Mouse (Mus musculus): ENCODE data around the gene Atp6v0a4. TPM values are rescaled to one million over a fixed set of nuclear protein-coding genes. Genes with fewer than 3 reads are reported as not detected.

Gene Atp6v0a4
- total RNA-seq, 2 experiments from 2014 or later = not detected

DNA sequence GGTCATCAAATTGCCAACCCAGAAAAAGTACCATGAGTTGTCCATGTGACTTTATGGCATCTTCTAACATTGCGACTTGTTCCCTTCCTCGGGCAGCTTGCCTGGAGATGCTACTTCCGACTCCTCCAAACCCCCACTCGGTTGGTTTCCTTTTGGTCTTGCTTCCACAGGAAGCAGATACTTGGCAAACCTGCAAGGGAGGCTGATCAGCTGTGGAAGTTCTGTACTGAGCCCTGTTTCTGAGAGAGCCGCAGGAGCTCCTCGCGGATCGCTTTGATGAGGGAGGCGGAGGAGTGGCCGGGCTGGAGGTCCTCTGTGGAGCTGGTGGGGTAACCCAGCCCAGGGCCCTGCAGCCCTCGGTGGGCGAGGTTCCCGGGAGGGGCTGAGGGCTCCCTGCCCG, 3.7 kb upstream of the Atp6v0a4 start:
- no peak for ATAC-seq (replicated peaks; ENCODE audit: low FRiP score, poor library complexity, severe bottlenecking)

DNA sequence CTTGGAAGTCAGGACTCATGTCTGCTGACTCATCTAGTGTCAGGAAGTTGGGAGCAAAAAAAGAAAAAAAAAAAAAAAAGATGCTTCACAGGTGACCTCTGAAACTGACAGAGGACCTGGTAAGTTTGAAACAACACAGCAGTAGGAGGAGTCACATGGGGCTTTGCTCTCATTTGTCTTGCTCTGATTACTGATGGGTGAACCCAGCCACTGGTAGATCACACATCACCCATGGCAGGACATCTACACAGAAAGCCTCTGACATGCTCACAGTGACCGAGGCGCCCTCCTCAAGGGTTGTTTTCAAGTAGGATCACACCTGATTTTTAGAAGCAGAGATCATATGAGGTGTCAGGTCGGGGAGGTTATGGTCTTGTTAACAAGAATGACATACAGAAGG, 1.1 kb upstream of the Atp6v0a4 start:
- no peak for ATAC-seq (replicated peaks; ENCODE audit: low FRiP score, poor library complexity, severe bottlenecking)

DNA sequence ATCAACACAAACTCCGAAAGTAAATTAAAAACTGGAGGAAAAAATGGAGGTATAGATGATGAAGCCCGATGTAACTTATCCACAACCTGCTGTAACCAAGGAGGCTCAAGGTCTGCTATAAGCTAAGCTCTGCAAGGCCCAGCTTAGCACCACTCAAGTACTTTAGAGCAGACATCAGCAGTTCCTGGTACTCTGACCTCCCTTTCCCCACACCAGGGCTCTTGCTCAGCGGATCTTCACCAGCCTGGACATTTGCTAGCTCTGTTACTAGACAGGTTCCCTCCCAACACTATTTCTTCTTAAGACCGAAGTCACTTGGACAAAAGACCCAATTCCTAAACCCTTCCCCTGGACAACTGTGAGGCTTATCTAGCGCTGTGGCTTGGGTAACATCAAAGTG, 496 bp upstream of the Atp6v0a4 start:
- ATAC-seq (replicated peaks; ENCODE audit: low FRiP score, poor library complexity, severe bottlenecking) = no peak

DNA sequence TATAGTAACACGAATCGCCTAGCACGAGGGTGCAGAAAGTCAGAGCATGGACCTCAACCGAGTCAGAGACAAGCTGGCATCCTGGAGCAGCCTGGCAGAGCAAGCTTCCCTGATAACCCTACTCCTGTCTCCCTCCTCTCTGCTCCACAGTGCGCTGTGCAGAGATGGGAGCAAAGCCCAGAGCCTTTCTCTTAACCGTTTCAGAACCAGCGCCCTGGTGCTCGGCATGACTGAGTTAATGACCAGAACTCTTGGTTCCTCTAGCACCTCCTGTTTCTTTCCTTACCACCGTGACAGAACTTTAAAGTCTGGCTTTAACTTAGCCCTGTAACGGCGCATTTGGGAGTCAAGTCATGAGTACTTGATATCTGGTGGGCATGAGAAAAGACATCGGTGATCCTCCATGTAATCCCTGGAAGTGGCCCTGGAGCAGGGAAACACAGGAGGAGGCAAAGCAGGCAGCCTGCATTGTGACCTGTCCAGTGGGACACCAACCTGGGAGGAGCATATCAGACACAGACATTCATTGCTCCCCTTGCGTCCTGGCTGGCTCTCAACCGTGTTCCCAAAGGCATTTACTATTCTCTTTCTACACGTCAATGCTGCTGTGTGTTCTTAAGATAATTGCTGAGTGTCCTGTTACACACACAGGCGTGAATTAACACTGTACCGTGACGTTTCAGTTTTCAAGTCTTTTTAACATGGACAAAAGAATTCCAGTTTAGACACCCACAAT, 747 bp downstream of the Atp6v0a4 start:
- ATAC-seq (replicated peaks; ENCODE audit: low FRiP score, poor library complexity, severe bottlenecking) = no peak

DNA sequence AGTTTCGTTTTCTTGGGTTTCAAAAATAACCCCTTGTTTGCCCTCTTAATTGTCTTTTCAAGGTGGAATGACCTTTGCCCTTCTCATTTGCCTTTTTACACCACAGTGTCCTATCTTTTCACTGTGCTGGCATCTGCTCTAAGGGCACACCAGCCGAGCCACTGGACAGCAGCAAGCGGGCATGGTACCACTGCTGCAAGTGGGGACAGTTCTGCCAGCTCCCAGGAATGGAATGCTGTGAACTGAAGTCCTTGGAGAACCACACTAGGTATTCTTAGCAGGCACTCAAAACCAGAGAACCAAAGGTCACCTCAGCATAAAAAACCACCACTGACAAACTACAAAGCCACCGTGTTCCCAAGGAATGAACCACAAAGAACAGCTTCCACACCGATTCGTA, 1.6 kb downstream of the Atp6v0a4 start:
- no peak for ATAC-seq (replicated peaks; ENCODE audit: low FRiP score, poor library complexity, severe bottlenecking)

DNA sequence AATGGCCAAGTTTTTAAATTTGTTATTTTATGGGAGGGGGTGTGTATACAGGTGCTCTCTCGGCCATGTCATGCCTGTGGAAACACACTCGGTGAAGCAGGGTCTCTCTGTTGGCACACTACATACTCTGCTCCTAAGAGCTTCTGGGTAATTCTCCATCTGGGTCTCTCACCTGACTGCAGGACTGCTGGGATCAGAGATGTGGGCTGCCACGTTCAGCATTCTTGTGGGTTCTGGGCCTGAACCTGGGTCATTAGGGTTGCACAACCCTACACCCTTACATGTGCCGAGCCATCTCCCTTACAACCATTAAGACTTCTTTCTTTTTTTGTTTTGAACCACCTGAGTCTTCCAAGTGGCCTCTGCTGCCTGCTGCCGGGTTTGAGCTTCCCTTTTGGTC, 2.5 kb downstream of the Atp6v0a4 start:
- no peak for ATAC-seq (replicated peaks; ENCODE audit: low FRiP score, poor library complexity, severe bottlenecking)

DNA sequence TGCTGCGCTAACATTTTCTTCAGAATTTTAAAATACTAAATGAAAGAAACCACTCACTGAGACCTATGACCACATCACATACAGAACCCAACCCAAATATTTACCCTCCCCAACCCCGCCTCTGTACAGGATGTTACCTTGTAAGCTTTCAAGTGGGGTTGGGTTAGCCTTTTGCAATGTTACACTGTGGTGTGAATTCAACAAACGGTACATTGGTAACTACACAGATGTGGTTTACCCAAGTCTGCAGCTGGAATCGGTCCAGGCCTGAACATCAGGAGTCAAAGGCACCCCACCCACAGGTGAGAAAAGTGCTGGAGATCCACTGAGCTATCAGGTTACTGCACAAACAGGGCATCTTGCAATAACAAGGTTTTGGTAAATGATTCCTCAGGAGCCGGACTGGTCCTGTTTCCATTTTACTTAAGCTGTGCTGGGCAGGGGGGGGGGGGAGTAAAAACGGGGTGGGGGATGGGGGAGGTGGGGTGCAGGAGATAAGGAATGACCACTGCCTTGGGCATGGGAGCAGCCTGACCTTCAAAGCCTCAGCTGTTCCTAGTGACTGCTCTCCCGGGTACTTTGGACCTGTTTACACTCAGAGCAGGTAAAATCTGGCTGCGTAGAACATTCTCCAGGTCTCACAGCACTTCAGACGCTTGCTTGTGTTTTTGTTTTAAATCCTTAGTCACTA, 3.6 kb downstream of the Atp6v0a4 start:
- no peak for ATAC-seq (replicated peaks; ENCODE audit: low FRiP score, poor library complexity, severe bottlenecking)

DNA sequence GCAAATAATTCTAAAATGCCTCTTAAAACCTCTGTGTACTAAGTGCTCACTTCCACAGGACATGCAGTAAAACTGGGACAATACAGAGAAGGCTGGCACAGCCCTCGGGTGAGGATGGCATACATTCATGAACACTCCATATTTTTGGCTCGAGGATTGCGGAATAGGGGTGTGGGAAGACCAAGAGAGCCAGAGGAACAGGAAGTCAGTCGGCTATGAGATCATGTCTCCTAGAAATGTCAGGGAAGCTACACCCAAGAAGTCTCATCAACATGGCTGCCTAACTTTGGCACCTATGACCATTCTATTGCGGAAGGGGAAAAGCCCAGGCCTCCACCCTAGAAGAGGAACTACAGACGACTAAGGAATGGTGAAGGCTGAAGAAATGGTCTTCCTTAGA, 6.0 kb downstream of the Atp6v0a4 start:
- ATAC-seq (replicated peaks; ENCODE audit: low FRiP score, poor library complexity, severe bottlenecking) = no peak

DNA sequence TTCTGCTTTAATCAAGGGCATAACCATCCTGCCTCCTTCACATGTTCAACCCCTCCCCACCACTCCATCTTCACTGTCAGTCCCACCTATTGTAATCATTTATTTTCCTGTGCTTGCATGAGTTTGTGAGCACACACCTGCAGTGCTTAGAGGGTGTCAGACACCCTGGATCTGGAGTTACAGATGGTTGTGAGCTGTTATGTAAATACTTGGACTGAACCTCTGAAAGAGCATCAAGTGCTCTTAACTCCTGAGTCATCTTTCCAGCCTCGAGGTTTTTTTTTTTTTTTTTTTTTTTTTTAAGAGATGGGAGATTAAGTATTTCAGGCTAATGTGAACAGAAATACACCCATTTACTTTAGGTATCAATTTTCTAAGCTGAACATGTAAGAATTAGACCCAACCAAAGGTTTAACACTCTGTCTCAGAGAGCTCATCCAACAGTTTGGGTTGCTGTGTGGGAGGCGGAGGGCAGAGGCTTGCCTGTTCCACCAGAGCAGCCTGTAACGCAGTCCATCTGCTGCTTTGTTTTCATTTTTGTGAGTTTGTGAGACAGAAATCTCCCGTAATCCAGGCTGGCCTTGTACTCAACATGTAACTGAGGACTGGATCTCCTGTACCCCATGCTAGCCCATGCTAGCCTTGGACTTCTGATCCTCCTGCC, 8.1 kb downstream of the Atp6v0a4 start:
- ATAC-seq (replicated peaks; ENCODE audit: low FRiP score, poor library complexity, severe bottlenecking) = no peak

DNA sequence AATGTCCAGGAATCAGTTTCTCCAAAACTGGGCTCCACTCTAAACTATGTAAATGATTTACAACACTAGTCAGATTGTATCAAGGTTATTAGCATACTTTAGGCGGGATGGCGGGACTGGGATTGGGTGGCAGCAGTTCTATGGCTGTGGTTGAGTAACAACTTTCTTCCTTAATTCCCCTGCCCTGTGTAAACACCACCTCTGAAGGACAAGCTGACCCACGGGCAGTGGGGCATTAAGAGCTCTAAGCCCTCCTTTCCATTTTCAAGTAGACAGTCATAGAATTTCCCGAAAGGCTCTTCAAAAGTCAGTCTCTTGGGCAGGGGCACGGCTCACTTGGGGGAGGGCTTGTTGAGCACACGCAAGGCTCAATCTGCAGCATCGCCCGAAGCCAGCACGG, 13.5 kb downstream of the Atp6v0a4 start:
- ATAC-seq (replicated peaks; ENCODE audit: low FRiP score, poor library complexity, severe bottlenecking) = no peak

DNA sequence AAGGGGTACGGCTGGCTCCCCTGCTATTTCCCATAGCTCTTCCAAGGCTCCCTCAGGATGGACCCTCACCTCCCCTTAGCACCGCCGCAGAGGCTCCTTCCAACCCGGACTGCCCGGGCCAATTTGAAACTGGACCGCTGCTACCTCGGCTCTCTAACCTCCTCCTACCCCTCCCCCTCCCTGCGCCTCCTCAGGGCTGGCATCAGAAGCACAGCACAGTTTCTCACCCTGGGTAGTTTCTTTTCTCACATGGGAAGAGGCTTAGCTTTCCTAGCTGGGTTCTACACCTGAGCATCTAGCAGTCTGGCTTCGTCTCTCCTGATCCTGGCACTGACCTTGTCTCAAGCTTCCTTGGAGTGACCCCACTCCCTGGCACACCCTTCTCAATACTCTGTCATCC, 14.5 kb downstream of the Atp6v0a4 start:
- no peak for ATAC-seq (replicated peaks; ENCODE audit: low FRiP score, poor library complexity, severe bottlenecking)

DNA sequence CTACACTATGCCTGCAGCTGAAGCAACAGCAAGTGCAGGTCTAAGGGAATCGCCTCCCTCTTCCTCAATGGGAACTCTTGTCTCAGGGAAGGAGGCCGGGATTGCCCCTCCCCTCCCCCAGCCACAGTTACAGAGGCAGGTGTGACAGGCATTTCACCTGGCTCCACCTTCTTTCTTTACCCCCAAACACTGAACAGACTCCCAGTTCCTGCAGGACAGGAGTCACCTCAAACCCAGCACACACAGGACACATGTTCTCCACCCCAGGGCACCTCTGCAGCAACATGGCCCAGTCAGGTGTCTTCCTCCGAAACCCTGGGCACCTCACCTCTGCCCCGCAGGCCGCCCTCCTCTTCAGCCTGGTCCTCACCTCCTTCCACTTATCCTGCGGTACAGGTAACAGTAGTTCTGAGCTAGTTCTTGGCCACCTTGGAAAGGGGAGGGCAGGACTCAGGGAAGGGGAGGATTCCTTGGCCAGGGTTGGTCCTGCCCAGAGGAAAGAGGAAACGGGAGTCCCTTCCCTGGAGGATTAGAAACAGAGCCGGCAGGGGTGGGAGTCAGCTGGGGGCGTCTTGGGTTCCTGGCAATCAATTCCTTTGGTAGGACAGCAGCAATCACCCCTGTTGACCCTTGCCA, 15.1 kb downstream of the Atp6v0a4 start, which contains the start of gene Tmem213:
Tmem213 (plus strand) TSS at position 96 of the 636 bp plus-strand sequence.
- no peak for ATAC-seq (replicated peaks; ENCODE audit: low FRiP score, poor library complexity, severe bottlenecking)

DNA sequence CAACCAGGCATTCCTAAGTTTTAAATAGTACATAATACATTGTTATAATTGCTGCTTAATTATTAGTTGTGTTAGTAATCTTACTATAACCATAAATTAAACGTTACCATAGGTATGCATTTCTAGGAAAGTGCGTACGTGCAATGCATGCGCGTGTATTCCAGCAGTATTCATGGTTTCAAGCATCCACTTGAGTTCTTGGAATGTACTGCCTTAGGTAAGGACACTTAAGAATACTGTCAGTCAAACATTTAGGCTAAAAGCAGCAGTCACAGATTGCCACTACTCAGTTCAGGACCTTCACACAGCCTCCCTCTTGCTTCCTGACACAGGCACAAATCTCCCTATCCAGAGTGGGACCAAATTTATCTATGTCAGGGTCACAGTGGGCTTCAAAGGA, 15.9 kb downstream of the Atp6v0a4 start:
- ATAC-seq (replicated peaks; ENCODE audit: low FRiP score, poor library complexity, severe bottlenecking) = no peak

DNA sequence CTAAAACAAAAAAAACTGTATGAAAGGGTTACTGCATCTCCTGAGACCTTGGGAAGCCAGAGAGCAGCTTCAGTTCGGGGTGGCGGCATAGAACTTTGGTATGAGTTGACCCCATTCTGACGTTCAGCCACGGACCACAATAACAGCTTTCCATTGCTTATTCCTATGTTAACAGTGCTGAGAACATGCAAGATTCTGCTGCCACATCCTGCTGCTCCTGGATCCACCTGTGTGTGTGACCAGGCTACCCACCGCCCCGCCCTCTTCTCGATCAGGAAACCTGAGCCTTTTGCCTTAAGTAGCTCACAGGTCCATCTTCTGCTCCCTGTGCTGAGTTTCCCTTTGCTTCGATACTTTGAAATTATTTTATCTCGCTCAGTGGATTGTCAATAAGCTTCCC, 18.5 kb downstream of the Atp6v0a4 start:
- no peak for ATAC-seq (replicated peaks; ENCODE audit: low FRiP score, poor library complexity, severe bottlenecking)

DNA sequence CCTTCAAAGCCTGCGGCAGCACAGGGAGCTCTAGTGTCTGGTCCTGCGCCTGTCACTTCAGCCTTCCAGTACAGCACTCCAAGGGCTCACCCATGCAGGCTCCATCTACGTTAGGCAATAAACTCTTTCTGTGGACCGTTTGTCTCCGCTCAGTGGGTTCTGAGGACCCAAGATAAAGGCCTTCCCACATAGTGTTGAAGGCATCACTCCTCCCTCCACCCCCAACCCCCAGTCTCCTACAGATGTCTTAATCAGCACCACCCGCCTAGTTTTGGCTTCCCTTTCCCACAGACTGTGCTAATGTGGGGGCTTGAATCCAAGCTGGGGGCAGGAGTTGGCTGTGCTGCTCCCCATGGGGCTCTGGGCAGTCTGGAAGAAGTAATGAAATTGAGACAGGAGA, 20.6 kb downstream of the Atp6v0a4 start:
- ATAC-seq (replicated peaks; ENCODE audit: low FRiP score, poor library complexity, severe bottlenecking) = no peak

DNA sequence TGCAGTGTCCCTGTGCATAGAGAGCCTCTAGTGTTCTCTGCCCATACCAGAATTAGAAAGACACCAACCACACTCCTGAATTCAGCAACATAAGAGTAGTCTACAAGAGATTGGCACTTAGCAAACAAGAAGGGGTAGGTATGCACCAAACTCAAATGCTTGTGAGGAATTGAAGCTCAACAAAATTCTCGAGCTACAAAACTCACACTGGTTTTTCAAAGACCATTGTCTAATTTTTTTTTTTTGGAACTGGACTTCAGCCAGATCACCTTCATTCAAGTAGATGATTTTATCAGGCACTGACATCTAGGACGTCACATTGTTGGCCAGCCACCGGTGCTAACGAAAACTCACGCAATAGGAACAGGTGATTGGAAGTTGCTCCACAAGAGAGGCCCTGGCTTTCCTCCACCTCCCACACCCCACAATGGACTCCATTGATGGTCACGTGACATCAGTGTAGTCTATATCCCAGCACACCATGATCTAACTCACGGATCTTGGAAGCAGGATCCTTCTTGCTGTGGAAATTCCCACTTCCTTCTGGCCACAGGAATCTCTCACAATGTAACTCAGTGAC, 22.1 kb downstream of the Atp6v0a4 start:
- no peak for ATAC-seq (replicated peaks; ENCODE audit: low FRiP score, poor library complexity, severe bottlenecking)

DNA sequence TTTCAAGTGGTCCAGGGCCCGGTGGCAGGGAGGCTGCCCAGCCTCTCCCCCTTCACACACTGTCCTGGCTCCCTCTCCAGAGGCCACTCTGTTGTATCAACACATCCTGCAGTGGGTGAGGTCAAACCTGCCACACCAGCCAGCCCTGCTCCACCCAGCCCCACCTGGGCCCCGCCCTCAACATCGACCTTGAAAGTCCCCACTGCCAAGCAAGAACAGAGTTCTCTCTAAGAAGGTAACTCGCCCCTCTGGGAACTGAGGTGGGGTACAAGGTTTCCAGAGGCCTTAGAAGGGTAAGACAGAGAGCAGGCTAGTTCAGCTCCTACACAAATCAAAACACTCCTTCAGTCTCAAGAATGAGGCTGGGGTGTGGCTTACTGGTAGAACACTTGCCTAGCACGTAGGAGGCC, 27.4 kb downstream of the Atp6v0a4 start:
- ATAC-seq (replicated peaks; ENCODE audit: low FRiP score, poor library complexity, severe bottlenecking) = no peak

DNA sequence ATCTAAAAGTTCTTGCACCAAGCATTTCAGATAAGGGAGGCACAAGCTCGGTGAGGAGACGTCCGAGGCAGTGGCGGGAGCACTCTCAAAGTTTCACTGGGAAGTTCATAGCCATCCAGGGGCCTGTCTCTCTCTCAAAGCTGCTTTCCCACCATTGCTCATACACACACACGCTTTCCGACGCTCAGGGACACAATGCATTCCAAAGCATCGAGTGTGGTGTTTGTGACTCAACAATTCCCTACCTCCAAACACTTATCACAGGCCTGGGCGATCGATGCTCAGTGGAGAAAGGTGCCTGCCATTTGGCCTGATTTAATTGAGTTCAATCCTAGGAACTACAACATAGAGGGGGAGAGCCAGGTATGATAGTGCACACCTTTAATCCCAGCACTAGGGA, 29.7 kb downstream of the Atp6v0a4 start:
- no peak for ATAC-seq (replicated peaks; ENCODE audit: low FRiP score, poor library complexity, severe bottlenecking)

DNA sequence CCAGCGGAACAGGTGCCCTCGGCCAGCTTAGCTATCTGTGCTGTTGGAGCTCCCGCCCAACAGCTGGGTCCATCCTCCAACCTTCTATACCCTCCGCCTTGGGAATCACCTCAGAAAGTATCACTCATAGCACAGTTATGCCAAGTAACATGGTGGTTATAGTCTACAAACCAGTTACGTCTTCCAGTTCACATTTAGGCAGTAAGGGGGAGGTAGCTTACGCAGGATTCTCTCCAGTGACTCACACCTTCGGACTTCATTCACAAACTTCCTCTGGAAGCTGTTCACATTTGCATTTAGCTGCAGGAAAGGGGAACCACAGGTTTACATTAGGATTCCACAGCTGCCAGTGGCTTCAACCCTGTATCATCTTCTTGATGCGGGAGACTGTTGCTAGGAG, 31.8 kb downstream of the Atp6v0a4 start:
- ATAC-seq (replicated peaks; ENCODE audit: low FRiP score, poor library complexity, severe bottlenecking) = no peak
